Mouse (Mus musculus) retina, embryonic 14.5 days (tissue): ENCODE data around the gene Tmed1.
"Not testable (repeated sequence)": the region's sequence is repeated elsewhere in the genome, so short reads cannot be mapped to it uniquely, and the experiment has no call there.

Source experiments
- DNase-seq: peaks from one replicate; pipeline ENCODE4 v3.0.0-alpha.2; 2015; ENCODE audit warnings: low spot score

Gene Tmed1

DNA sequence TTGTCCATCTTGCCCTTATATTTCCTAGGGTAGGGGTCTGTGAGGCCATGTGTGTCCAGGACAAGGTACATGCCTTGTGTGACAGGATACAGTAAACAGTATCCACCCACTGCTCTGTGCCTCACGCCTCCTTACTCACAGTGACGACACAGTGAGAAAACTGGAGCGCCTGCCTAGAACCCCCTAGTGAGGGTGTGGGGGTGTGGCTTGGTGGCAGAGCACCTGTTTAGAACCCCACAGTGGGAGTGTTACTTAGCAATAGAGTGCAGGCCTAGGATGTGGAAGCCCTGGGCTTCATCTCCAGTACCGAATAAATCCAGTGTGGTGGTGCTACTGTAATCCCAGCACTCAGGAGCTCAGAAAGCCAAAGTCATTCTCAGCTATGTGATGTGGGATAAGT is 37.1 kb downstream of the Tmed1 start:
- no peak for DNase-seq

DNA sequence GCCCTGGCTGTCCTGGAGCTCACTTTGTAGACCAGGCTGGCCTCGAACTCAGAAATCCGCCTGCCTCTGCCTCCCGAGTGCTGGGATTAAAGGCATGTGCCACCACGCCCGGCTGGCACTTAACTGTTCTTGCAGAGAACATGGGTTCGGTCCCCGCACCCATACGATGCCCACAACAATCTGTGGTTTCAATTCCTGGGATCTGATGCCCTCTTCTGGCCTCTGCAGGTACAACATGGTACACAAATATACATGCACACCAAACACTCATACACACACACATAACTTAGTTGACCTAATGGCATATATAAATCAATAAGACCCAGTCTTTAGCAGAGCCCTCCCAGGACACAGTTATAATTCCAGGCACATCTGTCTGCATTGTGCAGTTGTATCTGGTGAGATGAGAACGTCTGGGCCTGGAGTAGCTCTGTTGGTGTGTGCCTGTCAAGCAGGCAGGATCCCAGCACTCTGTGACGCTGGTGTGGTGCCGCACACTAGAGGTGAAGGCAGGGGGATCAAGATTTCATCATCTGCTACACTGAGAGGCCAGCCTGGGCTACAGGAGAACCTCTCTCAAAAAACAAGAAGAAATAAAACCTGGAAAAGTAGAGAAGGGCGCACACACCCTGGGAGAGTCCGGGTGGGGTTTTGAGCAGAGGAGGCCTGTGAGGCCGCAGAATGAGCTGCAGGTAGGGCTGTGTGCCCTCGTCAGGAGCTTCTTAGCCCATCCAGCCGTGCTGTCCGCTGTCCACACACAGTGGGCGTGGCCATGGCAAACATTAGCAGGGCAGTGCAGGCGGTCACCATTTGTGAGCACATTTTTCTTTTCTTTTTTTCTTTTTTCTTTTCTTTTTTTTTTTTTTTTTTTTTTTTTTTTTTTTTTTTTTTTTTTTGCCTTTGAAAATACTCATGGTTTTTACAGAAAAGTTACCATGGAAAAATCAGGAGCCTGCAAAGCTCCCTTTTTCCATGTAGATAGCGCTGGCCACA is 40.7 kb downstream of the Tmed1 start:
- DNase-seq: peak; percentile 59

DNA sequence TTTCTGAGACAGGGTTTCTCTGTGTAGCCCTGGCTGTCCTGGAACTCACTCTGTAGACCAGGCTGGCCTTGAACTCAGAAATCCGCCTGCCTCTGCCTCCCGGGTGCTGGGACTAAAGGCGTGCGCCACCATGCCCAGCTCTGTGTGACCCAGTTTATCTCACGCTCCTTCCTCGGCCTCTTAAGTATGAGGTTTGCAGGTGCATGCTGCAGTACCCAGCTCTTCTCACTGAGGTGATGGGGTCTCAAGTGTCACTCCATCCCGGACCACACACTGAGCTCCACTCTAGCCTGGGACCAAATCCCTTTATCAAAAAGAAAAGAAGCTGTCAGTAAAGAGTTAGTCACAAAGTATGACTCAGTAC is 45.5 kb downstream of the Tmed1 start:
- not testable (repeated sequence) for DNase-seq

DNA sequence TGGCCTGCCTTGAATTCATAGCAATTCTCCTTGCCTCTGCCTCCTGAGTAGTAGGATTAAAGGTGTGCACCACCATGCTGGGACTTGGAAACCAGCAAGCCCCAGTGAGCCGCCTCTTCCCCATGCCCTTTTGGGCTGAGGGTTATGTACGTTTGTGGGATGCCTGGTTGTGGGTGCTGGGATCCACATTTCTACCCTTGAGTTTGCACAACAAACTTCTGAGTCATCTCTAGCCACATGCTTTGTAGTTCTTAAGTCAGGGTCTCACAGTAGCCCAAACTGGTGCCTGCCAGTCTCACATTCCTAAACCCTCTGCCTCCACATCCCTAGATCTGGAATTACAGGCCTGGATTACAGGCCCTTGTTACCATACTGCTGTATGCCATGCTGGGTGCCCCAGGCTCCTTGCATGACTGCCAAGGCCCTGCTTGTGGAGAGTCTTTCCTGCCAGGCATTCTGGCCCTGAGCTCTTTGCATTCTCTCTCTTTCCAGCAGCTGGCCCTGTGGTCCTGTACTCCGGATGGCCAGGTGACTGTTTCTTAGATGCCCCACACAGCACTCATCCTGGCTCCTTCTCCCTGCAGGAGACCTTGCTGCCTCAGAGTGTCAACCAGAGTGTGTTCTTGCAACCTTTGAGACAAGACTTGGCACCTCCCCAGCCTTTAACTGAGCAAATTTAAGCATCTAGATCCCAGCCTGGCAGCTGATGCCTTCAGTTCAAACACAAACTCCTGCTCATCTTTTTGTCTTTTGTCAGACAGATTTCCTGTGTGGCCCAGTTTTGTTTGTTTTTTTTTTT is 46.1 kb downstream of the Tmed1 start:
- no peak for DNase-seq

DNA sequence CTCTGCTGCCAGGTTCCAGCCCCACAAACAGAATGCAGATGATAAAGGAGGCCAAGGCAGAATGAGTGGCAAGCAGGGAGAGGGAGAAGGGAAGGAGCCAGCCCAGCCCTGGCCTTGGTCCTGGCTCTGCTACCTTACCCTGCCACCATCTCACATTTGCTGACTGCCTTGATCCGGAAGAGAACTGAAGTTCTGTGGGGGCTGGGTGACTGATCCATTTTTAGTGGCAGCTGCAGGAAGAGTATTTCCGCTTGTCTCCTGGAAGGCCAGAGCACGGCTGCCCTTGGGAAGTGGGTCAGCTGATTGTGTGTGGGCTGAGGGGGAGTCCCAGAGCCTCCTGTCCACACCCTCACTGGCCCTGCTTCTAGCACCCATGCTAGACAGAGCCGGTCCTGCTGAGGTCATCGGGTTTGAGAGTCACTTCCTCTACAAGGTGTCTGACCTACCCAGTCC is 46.9 kb downstream of the Tmed1 start:
- DNase-seq: peak; percentile 24

DNA sequence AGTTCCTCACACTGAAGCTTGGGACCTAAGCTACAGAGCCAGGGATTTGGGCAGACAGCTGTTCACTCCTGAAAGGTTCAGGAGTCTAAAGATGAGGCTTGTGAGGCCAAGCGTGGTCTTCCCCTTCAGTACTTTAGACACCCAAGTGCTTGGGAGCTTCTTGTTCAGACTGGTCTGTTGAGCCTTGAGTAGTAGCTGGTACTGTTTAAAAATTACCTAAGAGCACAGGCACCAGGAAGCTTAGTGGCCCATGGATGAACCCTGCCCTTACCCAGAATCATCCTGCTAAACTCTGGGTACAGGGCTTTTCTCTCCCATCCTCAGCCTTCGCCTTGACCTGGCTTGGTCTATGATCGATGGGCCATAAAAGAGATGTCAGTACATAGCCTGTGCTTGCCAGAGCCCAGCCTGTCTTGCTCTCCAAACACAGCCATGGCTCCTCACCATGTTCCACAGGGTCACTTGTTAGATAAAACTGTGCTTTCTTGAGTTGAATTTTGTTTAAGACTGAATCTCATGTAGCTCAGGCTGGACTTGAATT is 49.6 kb downstream of the Tmed1 start:
- DNase-seq: no peak

DNA sequence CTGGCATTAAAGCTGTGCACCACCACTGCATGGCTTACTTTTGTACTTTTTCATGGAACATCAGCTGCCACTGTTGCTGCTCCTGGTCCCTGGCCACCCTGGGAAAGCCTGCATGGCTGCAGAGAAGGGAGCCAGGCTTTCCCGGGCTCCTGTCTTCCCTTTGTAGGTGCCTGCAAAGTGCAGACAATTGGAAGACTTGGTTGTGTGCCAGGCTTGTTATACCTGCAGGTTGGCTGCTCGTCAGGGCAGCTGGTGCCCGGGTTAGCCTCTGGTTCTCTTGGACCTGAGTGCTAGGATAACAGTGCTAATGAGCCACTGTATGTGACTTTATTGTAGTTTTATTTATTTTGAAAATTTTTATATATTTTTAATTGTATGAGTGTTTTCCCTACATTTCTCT is 51.2 kb downstream of the Tmed1 start:
- no peak for DNase-seq
